Mouse (Mus musculus): Measurements from ENCODE around the gene Rfc5. TPM values are rescaled to one million over a fixed set of nuclear protein-coding genes. Genes with fewer than 3 reads are reported as not detected.

Rfc5 gene
- total and polyA plus RNA-seq, 3 experiments, result 44.9 to 145 (median 68.1) TPM

- ATAC-seq (ENCODE audit: extremely low read depth, insufficient number of reproducible peaks, low FRiP score, poor library complexity, severe bottlenecking), result no peak
- H3K4me1 ChIP-seq (ENCODE audit: insufficient read depth, low read depth, low read length), result peaks cover 15% of the 10 kb centered on the region
- no peak overlapping the region for H3K4me3 ChIP-seq (ENCODE audit: low read depth, low read length)
- DNase-seq (ENCODE audit: low spot score), result no peak
- peaks cover 81% of the 10 kb centered on the region for H3K36me3 ChIP-seq (replicated peaks)
- H3K9me3 ChIP-seq (replicated peaks), result no peaks in the 10 kb centered on the region
- H3K27me3 ChIP-seq (ENCODE audit: insufficient read depth, low read length), result no peaks in the 10 kb centered on the region
- TF ChIP-seq CTCF (IDR thresholded peaks at IDR 0.05; ENCODE audit: low read depth, low read length), result no peak
Observed at GRCm38 (mm10) chr5:117364821-117365220, 24.0 kb downstream of the Rfc5 start.

- TF ChIP-seq CTCF (IDR thresholded peaks at IDR 0.05; ENCODE audit: low read depth, low read length), result no peak
- TF ChIP-seq GATA2 (IDR thresholded peaks at IDR 0.05; ENCODE audit: borderline replicate concordance, low read depth, low read length), result no peak
- TF ChIP-seq TAL1 (conservative IDR thresholded peaks at IDR 0.05; ENCODE audit: low read depth, low read length), result no peak
- TF ChIP-seq POLR2AphosphoS5 (IDR thresholded peaks at IDR 0.05; ENCODE audit: insufficient replicate concordance, low read depth, low read length), result no peak
- TF ChIP-seq GATA1 (IDR thresholded peaks at IDR 0.05; ENCODE audit: borderline replicate concordance, low read length), result no peak
- DNase-seq (ENCODE audit: low spot score), result no peak
- Histone ChIP-seq H3K36me3 (replicated peaks) (peaks cover 71% of the 10 kb centered on the region), H3K27me3 (ENCODE audit: insufficient read depth, low read length) (no peaks in the 10 kb centered on the region), H3K9me3 (replicated peaks) (no peaks in the 10 kb centered on the region), H3K4me1 (ENCODE audit: insufficient read depth, low read depth, low read length) (peaks cover 25% of the 10 kb centered on the region), H3K4me3 (ENCODE audit: low read depth, low read length) (no peak overlapping the region)
- ATAC-seq (ENCODE audit: extremely low read depth, insufficient number of reproducible peaks, low FRiP score, poor library complexity, severe bottlenecking), result no peak
Observed at GRCm38 (mm10) chr5:117363066-117363782, 25.6 kb downstream of the Rfc5 start.

GRCm38 (mm10) chr5:117361590-117361989 is 27.3 kb downstream of the Rfc5 start:
- Histone ChIP-seq H3K9me3 (replicated peaks) (no peaks in the 10 kb centered on the region), H3K27me3 (ENCODE audit: insufficient read depth, low read length) (peaks cover 3% of the 10 kb centered on the region; the same call in 1 of the 2 replicates), H3K4me3 (ENCODE audit: low read depth, low read length) (no peak overlapping the region), H3K4me1 (ENCODE audit: insufficient read depth, low read depth, low read length) (peaks cover 31% of the 10 kb centered on the region), H3K36me3 (replicated peaks) (peaks cover 58% of the 10 kb centered on the region)
- DNase-seq (ENCODE audit: low spot score) (no peak), ATAC-seq (ENCODE audit: extremely low read depth, insufficient number of reproducible peaks, low FRiP score, poor library complexity, severe bottlenecking) (no peak)
- no peak for TF ChIP-seq POLR2AphosphoS5 (IDR thresholded peaks at IDR 0.05; ENCODE audit: insufficient replicate concordance, low read depth, low read length)
- no peak for TF ChIP-seq GATA2 (IDR thresholded peaks at IDR 0.05; ENCODE audit: borderline replicate concordance, low read depth, low read length)
- no peak for TF ChIP-seq TAL1 (conservative IDR thresholded peaks at IDR 0.05; ENCODE audit: low read depth, low read length)
- no peak for TF ChIP-seq CTCF (IDR thresholded peaks at IDR 0.05; ENCODE audit: low read depth, low read length)
- TF ChIP-seq GATA1 (IDR thresholded peaks at IDR 0.05; ENCODE audit: borderline replicate concordance, low read length), result no peak

DNA sequence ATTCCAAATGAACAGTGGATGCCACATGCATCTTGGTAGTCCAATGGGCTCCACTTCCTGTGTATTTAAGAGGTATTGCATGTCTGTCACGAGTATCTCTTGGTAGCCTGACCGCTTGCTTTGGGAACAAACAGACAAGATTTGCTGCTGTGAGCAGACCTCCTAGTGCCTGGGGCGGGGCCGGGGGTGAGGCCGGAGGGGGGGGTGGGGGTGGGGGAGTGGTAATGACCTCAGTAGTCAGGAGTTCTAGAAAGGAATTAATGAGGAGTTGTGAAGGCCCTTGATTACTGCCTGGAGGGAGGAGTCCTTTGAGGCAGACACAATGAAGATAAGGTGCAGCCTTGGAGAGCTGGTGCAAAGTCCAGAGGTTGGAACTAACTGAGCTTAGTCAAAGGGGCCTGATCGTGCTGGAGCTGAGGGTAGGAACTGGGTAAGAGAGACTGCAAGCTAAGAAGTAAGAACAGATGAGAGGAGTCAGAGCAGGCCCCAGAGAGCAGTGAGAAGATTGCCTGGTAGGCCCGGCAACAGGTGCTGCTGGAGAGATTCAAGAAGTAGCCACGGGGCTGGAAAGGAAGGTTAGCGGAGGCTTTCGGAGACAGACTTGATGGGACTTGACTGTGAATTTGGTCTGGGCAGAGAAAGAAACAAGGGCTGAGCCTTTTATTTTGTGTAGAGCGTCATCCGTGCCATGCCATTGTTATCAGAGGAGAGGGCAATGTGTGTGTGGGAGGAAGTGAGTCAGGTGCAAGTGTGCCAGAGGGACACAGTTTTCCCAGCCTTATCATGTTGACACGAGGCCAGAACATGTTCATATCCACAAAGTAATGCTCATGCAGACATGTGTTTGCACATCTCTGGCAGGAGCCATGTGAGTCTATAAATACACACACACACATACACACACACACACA is 28.0 kb downstream of the Rfc5 start:
- peaks cover 37% of the 10 kb centered on the region for H3K4me1 ChIP-seq (ENCODE audit: insufficient read depth, low read depth, low read length)
- TF ChIP-seq GATA2 (IDR thresholded peaks at IDR 0.05; ENCODE audit: borderline replicate concordance, low read depth, low read length) (no peak), TAL1 (conservative IDR thresholded peaks at IDR 0.05; ENCODE audit: low read depth, low read length) (no peak), POLR2AphosphoS5 (IDR thresholded peaks at IDR 0.05; ENCODE audit: insufficient replicate concordance, low read depth, low read length) (no peak)
- H3K27me3 ChIP-seq (ENCODE audit: insufficient read depth, low read length), result peaks cover 8% of the 10 kb centered on the region
- peaks cover 51% of the 10 kb centered on the region for H3K36me3 ChIP-seq (replicated peaks)
- H3K9me3 ChIP-seq (replicated peaks), result no peaks in the 10 kb centered on the region
- no peak overlapping the region for H3K4me3 ChIP-seq (ENCODE audit: low read depth, low read length)
- peak; percentile 19 for DNase-seq (ENCODE audit: low spot score)
- ATAC-seq (ENCODE audit: extremely low read depth, insufficient number of reproducible peaks, low FRiP score, poor library complexity, severe bottlenecking), result peak; percentile 61

GRCm38 (mm10) chr5:117360228-117360515 is 28.7 kb downstream of the Rfc5 start:
- H3K4me1 ChIP-seq (ENCODE audit: insufficient read depth, low read depth, low read length), result peaks cover 41% of the 10 kb centered on the region
- ATAC-seq (ENCODE audit: extremely low read depth, insufficient number of reproducible peaks, low FRiP score, poor library complexity, severe bottlenecking), result no peak

GRCm38 (mm10) chr5:117359497-117360227 is 29.2 kb downstream of the Rfc5 start:
- peaks cover 41% of the 10 kb centered on the region for H3K4me1 ChIP-seq (ENCODE audit: insufficient read depth, low read depth, low read length)
- H3K36me3 ChIP-seq (replicated peaks), result peaks cover 39% of the 10 kb centered on the region
- H3K4me3 ChIP-seq (ENCODE audit: low read depth, low read length), result no peak overlapping the region
- ATAC-seq (ENCODE audit: extremely low read depth, insufficient number of reproducible peaks, low FRiP score, poor library complexity, severe bottlenecking) (no peak), DNase-seq (ENCODE audit: low spot score) (no peak)
- TF ChIP-seq TAL1 (conservative IDR thresholded peaks at IDR 0.05; ENCODE audit: low read depth, low read length), result no peak
- TF ChIP-seq POLR2AphosphoS5 (IDR thresholded peaks at IDR 0.05; ENCODE audit: insufficient replicate concordance, low read depth, low read length), result no peak
- TF ChIP-seq CTCF (IDR thresholded peaks at IDR 0.05; ENCODE audit: low read depth, low read length), result no peak
- TF ChIP-seq GATA1 (IDR thresholded peaks at IDR 0.05; ENCODE audit: borderline replicate concordance, low read length), result no peak
- TF ChIP-seq GATA2 (IDR thresholded peaks at IDR 0.05; ENCODE audit: borderline replicate concordance, low read depth, low read length), result no peak
- no peaks in the 10 kb centered on the region for H3K9me3 ChIP-seq (replicated peaks)
- H3K27me3 ChIP-seq (ENCODE audit: insufficient read depth, low read length), result peaks cover 17% of the 10 kb centered on the region

More at GRCm38 (mm10) chr5:117360228-117360515, 28.7 kb downstream of the Rfc5 start:
- peaks cover 13% of the 10 kb centered on the region for H3K27me3 ChIP-seq (ENCODE audit: insufficient read depth, low read length)
- H3K9me3 ChIP-seq (replicated peaks), result no peaks in the 10 kb centered on the region
- peaks cover 44% of the 10 kb centered on the region for H3K36me3 ChIP-seq (replicated peaks)
- TF ChIP-seq POLR2AphosphoS5 (IDR thresholded peaks at IDR 0.05; ENCODE audit: insufficient replicate concordance, low read depth, low read length) (no peak), GATA2 (IDR thresholded peaks at IDR 0.05; ENCODE audit: borderline replicate concordance, low read depth, low read length) (no peak)
- DNase-seq (ENCODE audit: low spot score), result no peak
- H3K4me3 ChIP-seq (ENCODE audit: low read depth, low read length), result no peak overlapping the region

Data from G1E (cell line).